Mouse (Mus musculus): Measurements from ENCODE around the gene Crebbp.
"Not testable (repeated sequence)": the region's sequence is repeated elsewhere in the genome, so short reads cannot be mapped to it uniquely, and the experiment has no call there.

Crebbp gene

GRCm38 (mm10) chr16:4213799-4214551 lies at the start of gene Crebbp:
Gene Crebbp (minus strand): TSS chr16:4213997.
- Histone ChIP-seq H3K27me3 (ENCODE audit: insufficient read depth, low read length) (peaks cover 42% of the 10 kb centered on the region), H3K4me1 (replicated peaks; ENCODE audit: low read depth, low read length) (peaks cover 37% of the 10 kb centered on the region), H3K4me3 (replicated peaks; ENCODE audit: low read length) (peak within 1 kb of the TSS; percentile 91), H3K36me3 (ENCODE audit: insufficient read depth, low read length) (peaks cover 7% of the 10 kb centered on the region), H3K9me3 (ENCODE audit: low read length) (no peaks in the 10 kb centered on the region)
- TF ChIP-seq NANOG (IDR thresholded peaks at IDR 0.05; ENCODE audit: borderline replicate concordance, low read length) (no peak), POU5F1 (IDR thresholded peaks at IDR 0.05; ENCODE audit: borderline replicate concordance, low read length) (no peak), CTCF (conservative IDR thresholded peaks at IDR 0.05; ENCODE audit: low read length) (no peak)

DNA sequence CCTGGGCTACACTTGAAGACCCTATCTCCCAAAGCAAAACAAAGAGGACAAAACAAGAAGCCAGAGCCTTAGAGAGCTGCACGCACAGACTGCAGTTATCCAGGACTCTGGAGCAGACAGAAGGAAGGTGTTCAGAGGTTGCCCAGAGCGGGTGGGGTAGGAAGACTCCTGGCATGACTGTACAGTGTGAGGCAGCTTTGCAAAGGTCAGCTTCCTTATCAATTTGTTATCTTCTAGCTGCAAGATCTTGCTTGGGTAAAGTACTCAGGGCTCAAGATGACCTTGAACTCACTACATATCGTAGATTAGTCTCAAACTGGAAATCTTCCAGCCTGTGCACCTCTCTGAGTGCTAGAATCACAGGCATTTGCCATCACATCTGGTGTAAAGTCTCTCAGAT lies 49.7 kb upstream of the Crebbp start:
- no peak overlapping the region for H3K4me3 ChIP-seq (replicated peaks; ENCODE audit: low read length)
- TF ChIP-seq NANOG (IDR thresholded peaks at IDR 0.05; ENCODE audit: borderline replicate concordance, low read length) (no peak), CTCF (conservative IDR thresholded peaks at IDR 0.05; ENCODE audit: low read length) (no peak), POU5F1 (IDR thresholded peaks at IDR 0.05; ENCODE audit: borderline replicate concordance, low read length) (no peak)
- no peaks in the 10 kb centered on the region for H3K9me3 ChIP-seq (ENCODE audit: low read length)
- H3K27me3 ChIP-seq (ENCODE audit: insufficient read depth, low read length) = peaks cover 17% of the 10 kb centered on the region
- H3K36me3 ChIP-seq (ENCODE audit: insufficient read depth, low read length) = no peaks in the 10 kb centered on the region
- H3K4me1 ChIP-seq (replicated peaks; ENCODE audit: low read depth, low read length) = peaks cover 18% of the 10 kb centered on the region

DNA sequence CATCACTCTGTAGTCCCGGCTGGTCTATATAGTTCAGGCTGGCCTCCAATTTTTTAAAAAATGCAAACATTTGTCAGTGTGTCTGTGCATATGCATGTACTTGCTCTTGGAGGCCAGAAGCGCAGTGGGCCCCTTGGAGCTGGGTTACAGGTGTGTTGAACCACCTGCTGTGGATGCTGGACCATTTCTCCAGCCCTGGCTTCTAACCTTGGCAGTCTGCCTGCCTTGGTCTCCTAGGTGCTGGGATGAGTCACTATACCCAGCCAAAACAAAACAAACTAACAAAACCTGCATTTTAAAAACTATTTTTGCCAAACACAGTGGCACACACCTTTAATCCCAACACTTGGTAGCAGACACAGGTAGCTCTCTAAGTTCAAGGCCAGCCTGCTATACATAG lies 43.7 kb upstream of the Crebbp start:
- no peaks in the 10 kb centered on the region for H3K36me3 ChIP-seq (ENCODE audit: insufficient read depth, low read length)
- no peak overlapping the region for H3K4me3 ChIP-seq (replicated peaks; ENCODE audit: low read length)
- no peaks in the 10 kb centered on the region for H3K9me3 ChIP-seq (ENCODE audit: low read length)
- H3K27me3 ChIP-seq (ENCODE audit: insufficient read depth, low read length) = no peaks in the 10 kb centered on the region
- TF ChIP-seq POU5F1 (IDR thresholded peaks at IDR 0.05; ENCODE audit: borderline replicate concordance, low read length) (no peak), CTCF (conservative IDR thresholded peaks at IDR 0.05; ENCODE audit: low read length) (no peak), NANOG (IDR thresholded peaks at IDR 0.05; ENCODE audit: borderline replicate concordance, low read length) (no peak)
- H3K4me1 ChIP-seq (replicated peaks; ENCODE audit: low read depth, low read length) = 0 out of 2 replicates have a peak, but pooled peaks cover 2% of the 10 kb centered on the region

DNA sequence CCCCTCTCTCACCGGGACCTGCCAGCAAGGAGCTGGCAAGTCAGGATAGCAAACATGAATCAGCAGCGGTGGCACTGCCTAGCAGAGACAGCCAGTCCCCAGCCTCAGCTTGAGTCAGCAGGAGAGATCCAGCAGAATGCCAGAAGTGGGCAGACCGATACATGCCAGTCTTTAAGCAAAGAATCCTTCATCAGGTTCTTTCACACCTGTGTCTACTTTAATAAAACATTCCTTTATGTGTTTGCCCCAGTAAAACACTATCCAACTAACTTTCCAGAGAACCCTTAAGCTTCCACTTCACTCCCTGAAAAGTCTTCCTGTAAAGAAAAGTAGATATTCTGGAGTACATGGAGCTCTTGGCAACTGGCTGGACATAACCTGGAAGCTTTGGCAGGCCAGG lies 35.0 kb upstream of the Crebbp start:
- Histone ChIP-seq H3K27me3 (ENCODE audit: insufficient read depth, low read length) (no peaks in the 10 kb centered on the region), H3K4me3 (replicated peaks; ENCODE audit: low read length) (no peak overlapping the region), H3K4me1 (replicated peaks; ENCODE audit: low read depth, low read length) (no peaks in the 10 kb centered on the region), H3K9me3 (ENCODE audit: low read length) (peaks cover 47% of the 10 kb centered on the region), H3K36me3 (ENCODE audit: insufficient read depth, low read length) (no peaks in the 10 kb centered on the region)
- TF ChIP-seq NANOG (IDR thresholded peaks at IDR 0.05; ENCODE audit: borderline replicate concordance, low read length) (no peak), CTCF (conservative IDR thresholded peaks at IDR 0.05; ENCODE audit: low read length) (no peak), POU5F1 (IDR thresholded peaks at IDR 0.05; ENCODE audit: borderline replicate concordance, low read length) (no peak)

- not testable (repeated sequence) for H3K4me1 ChIP-seq (replicated peaks; ENCODE audit: low read depth, low read length); H3K4me3 ChIP-seq (replicated peaks; ENCODE audit: low read length); H3K36me3 ChIP-seq (ENCODE audit: insufficient read depth, low read length); H3K27me3 ChIP-seq (ENCODE audit: insufficient read depth, low read length)
- H3K9me3 ChIP-seq (ENCODE audit: low read length) = peaks cover 47% of the 10 kb centered on the region
These were observed 31.4 kb upstream of the Crebbp start for GRCm38 (mm10) chr16:4245241-4245640.

DNA sequence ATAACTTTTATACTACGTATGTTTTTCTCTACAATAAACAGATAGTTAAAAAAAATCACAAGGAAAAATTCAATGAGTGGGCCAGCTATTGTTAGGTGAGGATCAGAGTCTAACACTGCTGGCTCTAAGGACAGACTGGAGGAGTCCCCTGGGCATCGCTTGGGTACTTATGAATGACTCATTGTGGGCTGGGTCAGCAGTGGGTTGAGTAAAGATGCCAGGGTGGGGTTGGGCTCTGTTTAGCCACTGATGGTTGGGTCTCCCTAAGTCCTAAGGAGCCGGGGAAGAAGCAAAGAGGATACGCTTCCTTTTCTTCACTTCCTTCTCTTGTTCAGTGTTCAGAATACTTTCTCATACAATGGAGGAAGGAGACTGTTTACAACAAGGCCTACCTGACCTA lies 22.3 kb upstream of the Crebbp start:
- TF ChIP-seq CTCF (conservative IDR thresholded peaks at IDR 0.05; ENCODE audit: low read length) (no peak), NANOG (IDR thresholded peaks at IDR 0.05; ENCODE audit: borderline replicate concordance, low read length) (no peak), POU5F1 (IDR thresholded peaks at IDR 0.05; ENCODE audit: borderline replicate concordance, low read length) (no peak)
- Histone ChIP-seq H3K27me3 (ENCODE audit: insufficient read depth, low read length) (no peaks in the 10 kb centered on the region), H3K4me1 (replicated peaks; ENCODE audit: low read depth, low read length) (no peaks in the 10 kb centered on the region), H3K4me3 (replicated peaks; ENCODE audit: low read length) (no peak overlapping the region), H3K36me3 (ENCODE audit: insufficient read depth, low read length) (no peaks in the 10 kb centered on the region), H3K9me3 (ENCODE audit: low read length) (no peaks in the 10 kb centered on the region)

DNA sequence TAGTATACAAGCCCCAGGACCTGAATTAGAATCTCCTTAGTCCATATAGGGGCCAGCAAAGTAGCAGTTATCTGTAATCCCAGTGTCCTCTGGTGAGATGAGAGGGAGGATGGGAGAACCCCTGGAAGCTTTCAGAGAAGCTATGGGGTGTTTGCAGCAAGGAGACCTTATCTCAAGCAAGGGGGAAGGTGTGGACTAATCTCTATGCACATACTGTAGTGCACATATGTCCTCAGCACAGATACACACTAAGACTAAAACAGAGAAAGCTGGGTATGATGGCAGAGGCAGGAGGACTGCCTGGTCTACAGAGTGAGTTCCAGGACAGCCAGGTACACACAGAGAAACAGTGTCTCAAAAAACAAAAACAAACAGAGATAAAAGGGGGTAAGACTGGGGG lies 21.8 kb upstream of the Crebbp start:
- Histone ChIP-seq H3K27me3 (ENCODE audit: insufficient read depth, low read length) (no peaks in the 10 kb centered on the region), H3K9me3 (ENCODE audit: low read length) (no peaks in the 10 kb centered on the region), H3K4me1 (replicated peaks; ENCODE audit: low read depth, low read length) (no peaks in the 10 kb centered on the region), H3K36me3 (ENCODE audit: insufficient read depth, low read length) (no peaks in the 10 kb centered on the region), H3K4me3 (replicated peaks; ENCODE audit: low read length) (no peak overlapping the region)
- TF ChIP-seq POU5F1 (IDR thresholded peaks at IDR 0.05; ENCODE audit: borderline replicate concordance, low read length) (no peak), NANOG (IDR thresholded peaks at IDR 0.05; ENCODE audit: borderline replicate concordance, low read length) (no peak), CTCF (conservative IDR thresholded peaks at IDR 0.05; ENCODE audit: low read length) (no peak)

DNA sequence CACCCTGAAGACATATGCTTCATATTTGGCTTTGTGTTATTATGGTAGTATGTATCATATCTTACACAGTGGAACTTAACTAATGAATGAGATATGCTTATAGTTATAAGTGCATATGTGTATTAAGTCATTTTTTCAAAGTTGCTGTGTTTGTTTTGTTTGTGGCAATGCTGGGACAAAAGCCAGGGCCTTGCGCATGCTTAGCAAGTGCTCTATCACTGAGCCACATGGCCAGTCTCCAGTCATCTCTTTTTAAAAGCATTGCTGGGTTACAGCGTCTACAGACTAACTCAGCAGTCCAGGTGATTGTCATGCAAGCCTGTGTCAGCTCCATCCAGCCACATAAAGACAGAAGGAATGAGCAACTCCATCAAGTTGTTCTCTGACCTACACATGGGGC lies 12.0 kb upstream of the Crebbp start:
- no peaks in the 10 kb centered on the region for H3K36me3 ChIP-seq (ENCODE audit: insufficient read depth, low read length)
- TF ChIP-seq POU5F1 (IDR thresholded peaks at IDR 0.05; ENCODE audit: borderline replicate concordance, low read length) (no peak), CTCF (conservative IDR thresholded peaks at IDR 0.05; ENCODE audit: low read length) (no peak), NANOG (IDR thresholded peaks at IDR 0.05; ENCODE audit: borderline replicate concordance, low read length) (no peak)
- no peak overlapping the region for H3K4me3 ChIP-seq (replicated peaks; ENCODE audit: low read length)
- peaks cover 5% of the 10 kb centered on the region for H3K4me1 ChIP-seq (replicated peaks; ENCODE audit: low read depth, low read length)
- no peaks in the 10 kb centered on the region for H3K27me3 ChIP-seq (ENCODE audit: insufficient read depth, low read length)
- no peaks in the 10 kb centered on the region for H3K9me3 ChIP-seq (ENCODE audit: low read length)

DNA sequence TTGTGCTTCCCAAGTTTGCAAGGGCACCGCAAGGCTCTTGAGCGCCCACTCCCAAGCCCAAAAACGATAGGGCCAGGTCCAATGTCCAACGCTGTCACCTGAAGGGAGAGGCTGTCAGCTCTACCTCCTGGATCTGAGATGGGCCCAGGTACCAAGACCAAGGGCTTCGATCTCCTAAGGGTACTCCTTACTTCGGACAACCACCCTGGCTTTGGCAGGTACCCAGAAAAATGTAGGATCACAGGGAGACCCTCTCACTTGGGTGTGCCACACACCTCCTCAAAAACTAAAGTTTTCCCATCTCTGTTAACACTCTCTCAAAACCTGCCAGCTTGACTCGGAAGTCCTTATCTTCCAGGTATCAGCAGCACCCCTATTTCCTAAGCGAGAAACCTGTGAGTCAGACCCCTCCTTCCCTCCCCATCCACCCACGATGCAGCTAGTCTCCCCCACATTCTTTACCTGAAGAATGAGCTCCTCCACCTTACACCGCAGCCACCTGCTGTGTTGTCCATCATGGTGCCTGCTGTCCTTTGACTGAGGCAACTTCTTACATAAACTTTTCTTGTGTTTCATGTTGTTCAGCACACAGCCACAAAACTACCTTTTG lies 939 bp upstream of the Crebbp start:
- Histone ChIP-seq H3K9me3 (ENCODE audit: low read length) (no peaks in the 10 kb centered on the region), H3K27me3 (ENCODE audit: insufficient read depth, low read length) (peaks cover 45% of the 10 kb centered on the region)

More for the DNA sequence above, 939 bp upstream of the Crebbp start:
- Histone ChIP-seq H3K36me3 (ENCODE audit: insufficient read depth, low read length) (peaks cover 5% of the 10 kb centered on the region), H3K4me3 (replicated peaks; ENCODE audit: low read length) (peak overlapping the region; percentile 91), H3K4me1 (replicated peaks; ENCODE audit: low read depth, low read length) (peaks cover 29% of the 10 kb centered on the region)
- no peak for TF ChIP-seq CTCF (conservative IDR thresholded peaks at IDR 0.05; ENCODE audit: low read length)
- TF ChIP-seq NANOG (IDR thresholded peaks at IDR 0.05; ENCODE audit: borderline replicate concordance, low read length) = no peak
- no peak for TF ChIP-seq POU5F1 (IDR thresholded peaks at IDR 0.05; ENCODE audit: borderline replicate concordance, low read length)

Measured in E14TG2a.4 (cell line).